Mouse (Mus musculus) layer of hippocampus, postnatal 10 days (tissue): ENCODE data around the gene Cavin2. TPM values are rescaled to one million over a fixed set of nuclear protein-coding genes. Genes with fewer than 3 reads are reported as not detected.

Experiments used
- DNase-seq, 2 experiments: peaks; one replicate each; pipeline ENCODE4 v3.0.0; 2021; ENCODE audit warnings: low spot score in 2 of 2
- total RNA-seq, 2 experiments: library from RNA; stranded (reverse); gene quantifications; 2 replicates each; pipeline ENCODE4 v1.2.3; 2021

Cavin2 gene
- total RNA-seq, 2 experiments from 2014 or later: 4.2 to 4.8 TPM

GRCm38 (mm10) chr1:51300295-51300930, 11.5 kb downstream of the Cavin2 start:
- no peak for DNase-seq

- no peak for DNase-seq
These were observed 18.1 kb downstream of the Cavin2 start for GRCm38 (mm10) chr1:51307056-51307455.

GRCm38 (mm10) chr1:51315476-51315875, 26.6 kb downstream of the Cavin2 start:
- no peak for DNase-seq

- no peak for DNase-seq
These were observed 34.6 kb downstream of the Cavin2 start for GRCm38 (mm10) chr1:51323506-51323905.

GRCm38 (mm10) chr1:51328541-51328940, 39.6 kb downstream of the Cavin2 start:
- DNase-seq: no peak

- no peak for DNase-seq
These were observed 44.1 kb downstream of the Cavin2 start for GRCm38 (mm10) chr1:51332986-51333385.

GRCm38 (mm10) chr1:51333557-51334285, 44.8 kb downstream of the Cavin2 start:
- DNase-seq: peak; percentile 94

- peak; percentile 36 to 49 for DNase-seq
These were observed 45.4 kb downstream of the Cavin2 start for GRCm38 (mm10) chr1:51334289-51334688.

- DNase-seq: no peak
These were observed 46.2 kb downstream of the Cavin2 start for GRCm38 (mm10) chr1:51335081-51335480.

GRCm38 (mm10) chr1:51344160-51344559, 55.2 kb downstream of the Cavin2 start:
- no peak for DNase-seq

- no peak for DNase-seq
These were observed 58.7 kb downstream of the Cavin2 start for GRCm38 (mm10) chr1:51347596-51347995.

GRCm38 (mm10) chr1:51348631-51349030, 59.7 kb downstream of the Cavin2 start:
- DNase-seq: no peak

- no peak for DNase-seq
These were observed 60.5 kb downstream of the Cavin2 start for GRCm38 (mm10) chr1:51349291-51349967.

Other genes with a start within 250 kb of the Cavin2 start
- gene Nabp1, start 189.3 kb downstream of the Cavin2 start, total RNA-seq: 10 to 100 TPM; 16.9 to 21.4 TPM